Mouse (Mus musculus) MEL (cell line): ENCODE measurements at regions not wholly inside any gene's neighbourhood (a gene's known extent, or its start where the extent isn't known, plus 50 kb on each side); places are given as distances from the start of the nearest gene placed in this dataset.

Source experiments
- DNase-seq: peaks from one replicate; pipeline ENCODE4 v3.0.0; 2011; ENCODE audit warnings: low read depth, low spot score
- H3K27ac ChIP-seq: 2 replicates; pipeline ENCODE4 v1.5.1; 2012; ENCODE audit warnings: low read depth, mild to moderate bottlenecking, control low read depth, low read length, moderate library complexity; ENCODE audit not compliant: control insufficient read depth
- H3K27me3 ChIP-seq, 2 experiments: fragments of 150-350 bp in 1 of 2; sonication (generic) in 1 of 2; 2 replicates each; pipeline ENCODE4 v1.6.1; 2012; ENCODE audit warnings: low read length in 2 of 2, mild to moderate bottlenecking in 2 of 2, improper control_type of control experiment in 1 of 2, moderate library complexity in 1 of 2; ENCODE audit not compliant: insufficient read depth in 2 of 2, control insufficient read depth in 1 of 2
- H3K36me3 ChIP-seq, 2 experiments: 2 replicates each; pipeline ENCODE4 v1.6.1; 2012 to 2014; ENCODE audit warnings: low read length in 2 of 2, improper control_type of control experiment in 1 of 2, inconsistent platforms in 1 of 2, mild to moderate bottlenecking in 1 of 2; ENCODE audit not compliant: insufficient read depth in 2 of 2, control insufficient read depth in 1 of 2
- H3K4me1 ChIP-seq, 2 experiments: fragments of 150-350 bp in 1 of 2; sonication (generic) in 1 of 2; 2 replicates each; pipeline ENCODE4 v1.6.1; 2012; ENCODE audit warnings: low read length in 2 of 2, improper control_type of control experiment in 1 of 2, mild to moderate bottlenecking in 1 of 2; ENCODE audit not compliant: insufficient read depth in 2 of 2, control insufficient read depth in 1 of 2
- H3K4me3 ChIP-seq, 2 experiments: fragments of 150-350 bp in 1 of 2; sonication (generic) in 1 of 2; 2 replicates each; pipeline ENCODE4 v1.5.1; 2012; ENCODE audit warnings: low read depth in 2 of 2, low read length in 2 of 2, mild to moderate bottlenecking in 2 of 2, moderate library complexity in 2 of 2, control low read depth in 1 of 2, improper control_type of control experiment in 1 of 2; ENCODE audit not compliant: control insufficient read depth in 1 of 2, insufficient read depth in 1 of 2
- H3K79me2 ChIP-seq: 2 replicates; pipeline ENCODE4 v1.6.1; 2012; ENCODE audit warnings: mild to moderate bottlenecking, low read length, moderate library complexity; ENCODE audit not compliant: control insufficient read depth, poor library complexity, insufficient read depth
- H3K9ac ChIP-seq: 2 replicates; pipeline ENCODE4 v1.6.1; 2012; ENCODE audit warnings: low read depth, mild to moderate bottlenecking, control low read depth, low read length, moderate library complexity; ENCODE audit not compliant: control insufficient read depth, poor library complexity, severe bottlenecking
- H3K9me3 ChIP-seq: fragments of 150-350 bp; sonication (generic); replicated peaks from 2 replicates; pipeline ENCODE4 v1.6.1; 2012; ENCODE audit warnings: mild to moderate bottlenecking, low read length, improper control_type of control experiment, moderate library complexity; ENCODE audit not compliant: insufficient read depth
- BHLHE40 ChIP-seq: IDR thresholded peaks from 2 replicates; pipeline ENCODE4 v1.6.1; 2012; ENCODE audit warnings: low read depth, mild to moderate bottlenecking, inconsistent platforms, low read length, improper control_type of control experiment, borderline replicate concordance
- CHD2 ChIP-seq: IDR thresholded peaks from 2 replicates; pipeline ENCODE4 v1.6.1; 2011; ENCODE audit warnings: low read length, improper control_type of control experiment
- CTCF ChIP-seq, 3 experiments: IDR thresholded peaks in 2 of 3; conservative IDR thresholded peaks in 1 of 3; 2 replicates each; pipeline ENCODE4 v1.5.1; 2011 to 2012; ENCODE audit warnings: low read length in 3 of 3, low read depth in 2 of 3, mild to moderate bottlenecking in 2 of 3, improper control_type of control experiment in 1 of 3, inconsistent platforms in 1 of 3, mixed read lengths in 1 of 3, moderate library complexity in 1 of 3; ENCODE audit not compliant: control insufficient read depth in 1 of 3, insufficient read depth in 1 of 3, poor library complexity in 1 of 3, severe bottlenecking in 1 of 3
- E2F4 ChIP-seq: IDR thresholded peaks from 2 replicates; pipeline ENCODE4 v1.6.1; 2011; ENCODE audit warnings: low read depth, low read length, improper control_type of control experiment, borderline replicate concordance
- GABPA ChIP-seq: IDR thresholded peaks from 2 replicates; pipeline ENCODE4 v1.6.1; 2012; ENCODE audit warnings: low read depth, mild to moderate bottlenecking, inconsistent platforms, low read length, improper control_type of control experiment, moderate library complexity
- GATA1 ChIP-seq: IDR thresholded peaks from 2 replicates; pipeline ENCODE4 v1.6.1; 2011; ENCODE audit warnings: low read depth, low read length, improper control_type of control experiment
- HCFC1 ChIP-seq: IDR thresholded peaks from 2 replicates; pipeline ENCODE4 v1.6.1; 2012; ENCODE audit warnings: low read depth, mild to moderate bottlenecking, inconsistent platforms, low read length, improper control_type of control experiment, moderate library complexity
- MEF2A ChIP-seq: IDR thresholded peaks from 2 replicates; pipeline ENCODE4 v1.6.1; 2014; ENCODE audit warnings: low read depth, mild to moderate bottlenecking, inconsistent platforms, low read length, improper control_type of control experiment; ENCODE audit not compliant: poor library complexity, insufficient replicate concordance, severe bottlenecking; ENCODE audit errors: extremely low read depth
- MXI1 ChIP-seq: IDR thresholded peaks from 2 replicates; pipeline ENCODE4 v1.6.1; 2011; ENCODE audit warnings: mild to moderate bottlenecking, low read depth, low read length, improper control_type of control experiment
- MYC ChIP-seq: IDR thresholded peaks from 2 replicates; pipeline ENCODE4 v1.6.1; 2011; ENCODE audit warnings: low read depth, mild to moderate bottlenecking, low read length, improper control_type of control experiment, moderate library complexity
- NRF1 ChIP-seq: IDR thresholded peaks from 2 replicates; pipeline ENCODE4 v1.6.1; 2014; ENCODE audit warnings: low read depth, mild to moderate bottlenecking, inconsistent platforms, low read length, improper control_type of control experiment, moderate library complexity; ENCODE audit not compliant: poor library complexity, insufficient read depth, severe bottlenecking
- POLR2A ChIP-seq, 2 experiments: IDR thresholded peaks; 2 replicates each; pipeline ENCODE4 v1.6.1; 2011 to 2012; ENCODE audit warnings: low read length in 2 of 2, mild to moderate bottlenecking in 2 of 2, control low read depth in 1 of 2, improper control_type of control experiment in 1 of 2, low read depth in 1 of 2, moderate library complexity in 1 of 2; ENCODE audit not compliant: control insufficient read depth in 1 of 2, insufficient read depth in 1 of 2, poor library complexity in 1 of 2
- POLR2AphosphoS2 ChIP-seq: IDR thresholded peaks from 2 replicates; pipeline ENCODE4 v1.6.1; 2011; ENCODE audit warnings: low read length, improper control_type of control experiment
- RAD21 ChIP-seq: IDR thresholded peaks from 2 replicates; pipeline ENCODE4 v1.6.1; 2011; ENCODE audit warnings: mild to moderate bottlenecking, low read depth, low read length, improper control_type of control experiment
- RCOR1 ChIP-seq: IDR thresholded peaks from 2 replicates; pipeline ENCODE4 v1.6.1; 2012; ENCODE audit warnings: low read depth, mild to moderate bottlenecking, inconsistent platforms, low read length, improper control_type of control experiment
- TAL1 ChIP-seq: IDR thresholded peaks from 2 replicates; pipeline ENCODE4 v1.6.1; 2012; ENCODE audit warnings: mild to moderate bottlenecking, inconsistent platforms, low read length, moderate library complexity, mixed read lengths
- TBP ChIP-seq: IDR thresholded peaks from 2 replicates; pipeline ENCODE4 v1.8.0; 2011; ENCODE audit warnings: low read depth, low read length, improper control_type of control experiment
- UBTF ChIP-seq: IDR thresholded peaks from 2 replicates; pipeline ENCODE4 v1.6.1; 2012; ENCODE audit warnings: low read depth, mild to moderate bottlenecking, inconsistent platforms, low read length, improper control_type of control experiment, moderate library complexity, borderline replicate concordance; ENCODE audit not compliant: insufficient read depth
- USF2 ChIP-seq, 2 experiments: IDR thresholded peaks; 2 replicates each; pipeline ENCODE4 v1.6.1; 2011 to 2012; ENCODE audit warnings: improper control_type of control experiment in 2 of 2, low read length in 2 of 2, borderline replicate concordance in 1 of 2, inconsistent platforms in 1 of 2, low read depth in 1 of 2, mild to moderate bottlenecking in 1 of 2; ENCODE audit not compliant: insufficient read depth in 1 of 2
- ZKSCAN1 ChIP-seq: IDR thresholded peaks from 2 replicates; pipeline ENCODE4 v1.6.1; 2012; ENCODE audit warnings: low read depth, mild to moderate bottlenecking, inconsistent platforms, low read length, improper control_type of control experiment, moderate library complexity

- no peaks in the 10 kb centered on the region for H3K4me1 ChIP-seq
- no peaks in the 10 kb centered on the region for H3K9me3 ChIP-seq
- TF ChIP-seq MEF2A: no peak
- TF ChIP-seq CHD2: no peak
- no peak for TF ChIP-seq E2F4
- TF ChIP-seq GABPA: no peak
- TF ChIP-seq POLR2AphosphoS2: no peak
- TF ChIP-seq MXI1: no peak
- TF ChIP-seq TBP: no peak
- TF ChIP-seq MYC: no peak
- TF ChIP-seq ZKSCAN1: no peak
- no peak for TF ChIP-seq POLR2A (IDR thresholded peaks at IDR 0.05; ENCODE audit: control insufficient read depth in 1 of 2, insufficient read depth in 1 of 2, low read depth in 1 of 2, low read length in 2 of 2, poor library complexity in 1 of 2)
- TF ChIP-seq NRF1: no peak
- TF ChIP-seq RAD21: no peak
- H3K36me3 ChIP-seq: no peaks in the 10 kb centered on the region
- no peaks in the 10 kb centered on the region for H3K27me3 ChIP-seq
- H3K79me2 ChIP-seq: no peaks in the 10 kb centered on the region
- no peak overlapping the region for H3K27ac ChIP-seq
- no peak overlapping the region for H3K9ac ChIP-seq
- H3K4me3 ChIP-seq: no peak overlapping the region
- DNase-seq: no peak
These were observed 65.0 kb downstream of the Atxn7l3b start for GRCm38 (mm10) chr10:112863808-112864207.

- no peak overlapping the region for H3K27ac ChIP-seq
- TF ChIP-seq RCOR1 (no peak), HCFC1 (no peak), GATA1 (no peak), BHLHE40 (no peak), E2F4 (no peak), CTCF (IDR thresholded peaks at IDR 0.05 in 2 of 3, conservative IDR thresholded peaks at IDR 0.05 in 1 of 3; ENCODE audit: control insufficient read depth in 1 of 3, insufficient read depth in 1 of 3, low read depth in 2 of 3, low read length in 3 of 3, poor library complexity in 1 of 3, severe bottlenecking in 1 of 3) (no peak), USF2 (IDR thresholded peaks at IDR 0.05; ENCODE audit: borderline replicate concordance in 1 of 2, insufficient read depth in 1 of 2, low read depth in 1 of 2, low read length in 2 of 2) (no peak), POLR2A (IDR thresholded peaks at IDR 0.05; ENCODE audit: control insufficient read depth in 1 of 2, insufficient read depth in 1 of 2, low read depth in 1 of 2, low read length in 2 of 2, poor library complexity in 1 of 2) (no peak), UBTF (no peak), TAL1 (no peak)
- H3K36me3 ChIP-seq: no peaks in the 10 kb centered on the region
- no peaks in the 10 kb centered on the region for H3K9me3 ChIP-seq
- no peaks in the 10 kb centered on the region for H3K27me3 ChIP-seq
- no peak overlapping the region for H3K9ac ChIP-seq
- no peak for DNase-seq
- H3K4me1 ChIP-seq: no peaks in the 10 kb centered on the region
- no peaks in the 10 kb centered on the region for H3K79me2 ChIP-seq
- H3K4me3 ChIP-seq: no peak overlapping the region
These were observed 65.4 kb downstream of the Atxn7l3b start for GRCm38 (mm10) chr10:112863375-112863774.
